Mouse (Mus musculus) spleen, adult 18-20 months (tissue): Measurements from ENCODE around the gene Palld.
A peak's percentile ranks its signal among the peaks of the same experiment; 100 is the strongest.

Experiments used
- DNase-seq, 2 experiments: peaks; one replicate each; pipeline ENCODE4 v3.0.0; 2022; ENCODE audit warnings: mixed read lengths in 2 of 2

Gene Palld

GRCm38 (mm10) chr8:61623485-61624417, 278.7 kb downstream of the Palld start:
- no peak for DNase-seq

- DNase-seq, result no peak
Observed at GRCm38 (mm10) chr8:61621300-61621699, 281.2 kb downstream of the Palld start.

- no peak for DNase-seq
Observed at GRCm38 (mm10) chr8:61617651-61618050, 284.8 kb downstream of the Palld start.

- no peak for DNase-seq
Observed at GRCm38 (mm10) chr8:61617049-61617448, 285.4 kb downstream of the Palld start.

- DNase-seq, result no peak
Observed at GRCm38 (mm10) chr8:61615711-61616697, 286.5 kb downstream of the Palld start.

- no peak for DNase-seq
Observed at GRCm38 (mm10) chr8:61611741-61612140, 290.7 kb downstream of the Palld start.

GRCm38 (mm10) chr8:61611077-61611476, 291.4 kb downstream of the Palld start:
- no peak for DNase-seq

- no peak for DNase-seq
Observed at GRCm38 (mm10) chr8:61610546-61610945, 291.9 kb downstream of the Palld start.

GRCm38 (mm10) chr8:61607463-61607813, 295.1 kb downstream of the Palld start:
- no peak for DNase-seq

GRCm38 (mm10) chr8:61606795-61607462, 295.6 kb downstream of the Palld start:
- peak; percentile 14 to 28 for DNase-seq

- no peak for DNase-seq
Observed at GRCm38 (mm10) chr8:61604871-61605270, 297.6 kb downstream of the Palld start.

GRCm38 (mm10) chr8:61596889-61597288, 305.6 kb downstream of the Palld start:
- no peak for DNase-seq

GRCm38 (mm10) chr8:61591446-61591845, 311.0 kb downstream of the Palld start:
- DNase-seq, result no peak

GRCm38 (mm10) chr8:61590551-61591431, 311.7 kb downstream of the Palld start:
- peak; percentile 48 to 52 for DNase-seq

GRCm38 (mm10) chr8:61589972-61590391, 312.5 kb downstream of the Palld start:
- DNase-seq, result no peak

GRCm38 (mm10) chr8:61588336-61588735, 314.2 kb downstream of the Palld start:
- DNase-seq, result no peak

GRCm38 (mm10) chr8:61587731-61588130, 314.8 kb downstream of the Palld start:
- DNase-seq, result no peak

GRCm38 (mm10) chr8:61586529-61586928, 316.0 kb downstream of the Palld start:
- DNase-seq, result no peak

GRCm38 (mm10) chr8:61585746-61586145, 316.7 kb downstream of the Palld start:
- no peak for DNase-seq

- DNase-seq, result no peak
Observed at GRCm38 (mm10) chr8:61584714-61585383, 317.6 kb downstream of the Palld start.

- no peak for DNase-seq
Observed at GRCm38 (mm10) chr8:61582547-61582946, 319.9 kb downstream of the Palld start.
